ENCODE assay signal across 17 mouse cellular contexts in genomic region chr15:77422925-77423324, GRCm38 (mm10). TPM values are rescaled to one million over a fixed set of nuclear protein-coding genes. Genes with fewer than 3 reads are reported as not detected.
"Had no signal": no experiment of that assay in that cellular context is flagged by ENCODE, and none has a peak within 500 bp of the region (broad histone marks: within the 10 kb centered on the region; RNA-seq: fewer than 3 reads in every experiment).

No protein-coding gene starts in this region.

RNA-seq across cellular contexts. Expression of gene Apol9a, which starts 12.0 kb away (rescaled TPM):
- total RNA-seq: layer of hippocampus, adult 18-20 months; layer of hippocampus, postnatal 14 days; left cerebral cortex, postnatal 25 days; megakaryocyte progenitor cell, adult 5-6 weeks had no signal
- polyA plus RNA-seq: limb, embryonic 10.5 days; limb, embryonic 13.5 days; liver, embryonic 12.5 days; midbrain, embryonic 11.5 days; midbrain, embryonic 14.5 days; neural tube, embryonic 11.5 days had no signal

RNA-seq across cellular contexts. Expression of gene Apol7a, which starts 24.0 kb away (rescaled TPM):
- total RNA-seq: layer of hippocampus, adult 18-20 months; layer of hippocampus, postnatal 14 days; megakaryocyte progenitor cell, adult 5-6 weeks; megakaryocyte-erythroid progenitor cell, adult 5-6 weeks; midbrain, postnatal 0 days had no signal
- polyA plus RNA-seq: limb, embryonic 10.5 days; limb, embryonic 13.5 days; midbrain, embryonic 11.5 days; midbrain, embryonic 14.5 days; midbrain, postnatal 0 days; neural tube, embryonic 11.5 days; neural tube, embryonic 14.5 days; thymus, postnatal 0 days had no signal

RNA-seq across cellular contexts. Expression of gene Apol7b, which starts 24.4 kb away (rescaled TPM):
- total RNA-seq: layer of hippocampus, adult 18-20 months; layer of hippocampus, postnatal 14 days; megakaryocyte progenitor cell, adult 5-6 weeks; midbrain, postnatal 0 days had no signal
- polyA plus RNA-seq: limb, embryonic 10.5 days; liver, embryonic 12.5 days; liver, embryonic 15.5 days; lung, embryonic 15.5 days; midbrain, embryonic 11.5 days; midbrain, embryonic 14.5 days; midbrain, postnatal 0 days; neural tube, embryonic 11.5 days; neural tube, embryonic 14.5 days had no signal

RNA-seq across cellular contexts. Expression of gene Apol10a, which starts 53.9 kb away (rescaled TPM):
- total RNA-seq: layer of hippocampus, adult 18-20 months; layer of hippocampus, postnatal 14 days; left cerebral cortex, postnatal 25 days; megakaryocyte progenitor cell, adult 5-6 weeks; megakaryocyte-erythroid progenitor cell, adult 5-6 weeks; midbrain, postnatal 0 days had no signal
- polyA plus RNA-seq: kidney, embryonic 15.5 days; limb, embryonic 10.5 days; limb, embryonic 13.5 days; liver, embryonic 15.5 days; lung, embryonic 15.5 days; midbrain, embryonic 11.5 days; midbrain, embryonic 14.5 days; midbrain, postnatal 0 days; neural tube, embryonic 11.5 days; neural tube, embryonic 14.5 days had no signal
